Mouse (Mus musculus) spleen, embryonic (tissue): ENCODE results near the gene Usp45.

ENCODE experiments used
- CTCF ChIA-PET: fragments of 350-600 bp; sonication (Branson Sonifier 250); formaldehyde crosslinking; loops from one replicate; lab custom pipeline; 2022; lab: Charles Lee

Usp45 gene

DNA sequence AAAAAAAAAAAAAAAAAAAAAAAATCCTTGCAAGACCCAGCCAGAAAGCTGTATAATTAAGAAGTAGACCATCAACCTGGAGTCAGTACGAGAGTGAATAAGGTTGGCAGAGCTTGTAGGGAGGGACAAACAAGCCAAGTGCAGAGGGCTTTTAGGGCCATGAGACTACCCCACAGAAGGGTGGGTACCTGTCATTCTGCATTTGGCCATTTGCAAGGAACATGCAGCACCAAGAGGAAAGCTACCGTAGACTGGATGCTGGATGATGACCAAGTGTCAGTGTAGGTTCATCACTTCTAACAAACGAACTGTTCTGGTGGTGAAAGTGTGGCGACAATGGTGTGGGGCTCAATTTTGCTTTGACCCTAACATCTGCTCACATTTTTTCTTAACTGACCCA, 22.9 kb downstream of the Usp45 start:
- CTCF ChIA-PET, result no interaction called here

DNA sequence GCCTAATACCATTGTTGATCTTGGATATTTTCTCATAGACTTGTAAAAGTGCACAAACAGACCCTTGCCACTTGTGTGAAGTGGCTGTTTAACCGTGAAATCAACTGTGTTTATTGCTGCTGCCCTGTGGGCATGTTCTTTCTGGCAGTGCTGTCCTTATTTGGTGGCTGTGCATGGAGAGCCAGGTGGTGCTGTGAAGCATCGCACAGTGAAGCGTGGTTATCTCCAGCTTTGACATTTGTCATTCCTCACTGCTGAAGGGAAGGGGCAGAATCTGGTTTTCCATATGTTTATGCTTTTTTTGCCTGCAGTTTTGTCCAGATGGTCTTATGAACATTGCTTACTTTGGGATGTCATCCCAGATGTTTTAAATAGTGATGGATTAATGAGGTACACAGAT, 26.7 kb downstream of the Usp45 start:
- CTCF ChIA-PET, result no interaction called here

DNA sequence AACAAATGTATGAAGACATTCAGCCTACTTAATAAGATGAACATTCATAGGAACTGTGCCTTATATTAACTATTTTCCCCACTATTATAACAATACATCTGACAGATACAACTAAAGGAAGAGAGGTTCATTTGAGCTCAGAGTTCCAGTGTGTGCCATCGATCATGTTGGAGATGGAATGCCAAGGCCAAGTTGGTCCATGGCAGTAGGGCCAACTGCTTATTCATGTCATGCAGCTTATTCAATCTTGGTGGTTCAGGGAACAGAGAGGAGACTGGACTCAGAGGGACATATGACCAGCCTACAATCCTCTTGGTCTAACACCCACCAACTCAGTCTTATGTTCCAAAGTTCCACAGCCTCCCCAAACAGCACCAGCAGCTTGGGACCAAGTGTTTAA, 34.1 kb downstream of the Usp45 start:
- CTCF ChIA-PET, result no interaction called here

DNA sequence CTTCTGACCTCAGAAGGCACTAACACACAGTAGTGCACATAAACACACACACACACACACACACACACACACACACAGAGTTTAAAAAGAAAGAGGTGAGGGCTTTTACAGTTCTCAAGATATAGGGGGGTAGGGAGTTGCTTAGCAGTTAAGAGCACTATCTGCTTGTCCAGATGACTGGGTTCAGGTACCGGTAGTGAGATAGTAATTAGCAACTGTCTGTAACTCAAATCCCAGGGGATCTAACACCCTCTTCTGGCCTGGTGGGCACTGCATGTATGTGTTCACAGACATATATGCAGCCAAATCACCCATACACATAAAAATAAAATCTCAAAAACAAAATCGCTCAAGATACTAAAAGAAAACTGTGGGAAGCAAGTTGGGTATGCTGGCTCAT, 34.7 kb downstream of the Usp45 start:
- CTCF ChIA-PET, result no interaction called here

DNA sequence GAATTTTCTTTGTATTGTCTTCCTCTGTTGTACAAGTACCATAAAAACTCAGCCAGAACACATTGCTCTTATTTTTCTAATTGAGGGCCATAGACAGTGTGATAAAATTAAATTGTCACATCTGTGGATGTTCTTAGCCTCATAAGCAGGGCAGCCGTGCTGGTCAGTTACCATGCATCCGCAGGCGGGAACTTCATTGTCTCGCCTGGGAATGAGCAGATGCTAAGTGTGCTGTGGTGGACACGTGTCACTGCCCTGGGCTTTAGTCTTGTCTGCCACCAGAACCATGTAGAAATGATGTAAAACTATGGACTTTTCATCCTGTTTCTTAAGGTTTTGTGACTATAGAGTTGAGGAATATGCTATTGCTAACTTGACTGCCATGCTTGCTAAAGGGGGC, 40.2 kb downstream of the Usp45 start:
- CTCF ChIA-PET, result no interaction called here

DNA sequence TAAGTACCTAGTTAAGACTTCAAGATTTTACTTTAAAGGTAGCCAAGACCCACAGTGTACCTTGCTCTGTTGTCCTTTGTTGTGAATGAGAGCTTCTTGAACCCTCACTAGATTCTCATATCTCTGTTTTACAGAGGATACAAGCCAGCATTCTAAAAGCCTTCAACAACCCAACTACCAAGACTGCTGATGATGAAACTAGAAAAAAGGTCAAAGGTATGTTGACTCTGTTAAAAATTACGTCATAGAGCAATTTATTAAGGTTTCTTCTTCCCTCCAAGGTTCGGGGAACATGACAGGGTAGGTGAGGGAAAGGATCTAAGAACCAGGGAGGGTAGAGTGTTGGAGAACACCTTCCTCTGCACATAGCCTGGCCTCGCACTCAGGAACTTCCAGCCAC, 43.7 kb downstream of the Usp45 start:
- CTCF ChIA-PET, result no interaction called here

DNA sequence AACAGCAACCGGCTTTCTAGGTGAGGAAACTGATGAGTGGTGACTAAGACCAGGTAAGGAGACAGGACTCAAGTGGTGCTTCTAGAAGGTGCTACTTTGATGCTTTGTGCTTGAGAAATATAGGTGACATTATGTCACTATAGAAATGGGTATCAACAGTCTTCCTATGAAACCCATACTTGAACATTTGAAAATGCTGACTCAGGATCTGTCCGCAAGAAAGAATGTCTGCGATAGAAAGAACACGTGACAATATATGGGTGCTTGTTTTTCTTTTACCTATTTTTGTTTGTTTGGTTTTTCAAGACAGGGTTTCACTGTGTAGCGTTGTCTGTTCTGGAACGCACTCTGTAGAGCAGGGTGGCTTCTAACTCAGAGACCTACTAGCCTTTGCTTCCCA, 45.7 kb downstream of the Usp45 start:
- CTCF ChIA-PET, result no interaction called here

DNA sequence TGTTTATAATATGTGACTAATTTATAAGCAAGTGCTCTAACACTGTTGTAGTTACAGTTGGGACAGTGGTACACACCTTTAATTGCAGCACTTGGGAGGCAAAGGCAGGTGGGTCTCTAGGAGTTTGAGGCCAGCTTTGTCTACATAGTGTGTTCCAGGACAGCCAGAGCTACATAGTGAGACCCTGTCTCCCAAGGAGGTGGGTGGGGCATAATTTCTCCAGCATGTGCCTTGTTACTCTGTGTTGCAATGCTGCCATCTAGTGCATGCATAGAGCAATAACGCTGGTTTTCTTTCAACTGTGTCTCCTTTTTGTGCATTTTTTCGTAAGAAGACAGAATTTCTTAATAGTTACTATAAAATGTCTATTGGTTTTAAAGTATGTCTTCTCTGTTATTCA, 47.1 kb downstream of the Usp45 start:
- CTCF ChIA-PET, result interaction anchor here (0.6 kb wide), 2 partner anchors 67 to 92 kb away, joined by 3 to 4 read pairs; no protein-coding TSS in a partner anchor

DNA sequence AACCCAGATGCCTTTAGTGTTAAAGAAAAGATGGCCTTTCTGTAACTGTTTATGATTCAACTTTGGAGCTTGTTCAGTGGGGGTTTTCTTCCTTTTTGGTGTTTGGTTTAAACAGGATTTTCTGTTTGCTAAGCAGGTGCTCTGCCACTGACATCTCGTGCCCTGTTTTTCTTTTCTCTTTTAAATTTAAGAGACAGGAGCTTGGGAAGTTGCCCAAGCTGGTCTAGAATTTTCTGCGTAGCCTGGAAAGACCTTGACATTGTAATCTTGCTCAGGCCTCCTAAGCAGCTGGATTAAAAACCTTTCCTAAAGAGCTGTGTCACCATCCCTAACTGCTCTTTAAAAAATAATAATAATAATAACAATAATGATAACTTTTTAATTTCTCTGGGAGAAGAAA, 59.7 kb downstream of the Usp45 start:
- CTCF ChIA-PET, result no interaction called here

DNA sequence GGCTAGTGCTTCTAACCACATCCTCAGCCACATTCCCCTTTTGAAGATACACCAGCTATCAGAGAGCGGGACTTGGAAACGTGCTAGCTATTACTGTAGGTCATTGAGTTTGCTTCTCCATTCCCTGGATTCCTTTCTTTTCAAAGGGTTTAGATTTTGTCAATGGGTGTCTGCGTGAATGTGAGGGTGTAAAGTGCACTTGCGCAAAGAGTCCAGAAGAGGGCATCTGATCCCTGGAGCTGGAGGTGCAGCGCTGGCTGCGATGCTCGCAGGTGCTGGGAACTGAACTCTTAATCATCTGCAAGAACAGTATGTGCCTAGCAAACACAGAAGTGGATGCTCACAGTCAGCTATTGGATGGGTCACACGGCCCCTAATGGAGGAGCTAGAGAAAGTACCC, 65.9 kb downstream of the Usp45 start:
- CTCF ChIA-PET, result no interaction called here

DNA sequence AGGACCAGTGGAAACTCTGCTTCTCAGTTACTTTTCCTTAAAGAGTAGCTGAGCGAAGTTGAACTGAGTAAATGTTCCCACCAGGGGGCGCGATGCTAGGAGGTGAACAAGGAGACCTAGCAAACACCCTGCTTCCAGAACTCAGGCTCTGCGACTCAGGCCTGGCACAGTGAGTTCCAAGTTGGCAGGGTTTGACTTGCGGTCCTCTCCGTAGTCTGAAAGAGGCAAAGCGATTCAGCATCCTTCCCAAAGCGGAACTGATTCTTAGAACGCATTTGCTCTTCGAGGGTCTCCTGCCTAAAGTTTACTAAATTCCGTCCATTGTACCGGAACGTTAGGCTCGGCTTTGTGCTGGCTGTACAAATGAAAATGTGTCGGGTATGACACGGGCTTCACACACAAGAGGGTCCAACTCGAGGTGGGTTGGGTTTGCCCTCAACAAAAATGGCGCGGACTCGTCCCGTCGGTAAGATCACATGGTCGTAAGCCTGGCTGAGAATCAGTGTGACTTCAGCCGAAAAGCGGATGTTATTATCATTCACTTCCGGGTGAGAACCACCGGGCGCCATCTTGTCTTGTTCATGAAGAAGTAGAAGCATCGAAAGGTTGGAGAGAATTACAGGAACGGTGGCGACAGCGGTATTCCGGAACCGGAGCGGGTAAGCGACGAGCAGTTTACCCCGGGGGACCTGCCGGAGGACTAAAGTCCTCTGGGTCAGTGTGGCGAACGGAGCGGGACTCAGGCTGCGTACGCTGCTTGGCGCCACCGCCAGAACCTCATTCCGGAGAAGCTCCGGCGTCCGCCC, 80.7 kb downstream of the Usp45 start, which contains the start of gene Pnisr:
Gene Pnisr, plus strand, starts transcription at position 103 of the 806 bp plus-strand sequence.
- CTCF ChIA-PET, result no interaction called here

DNA sequence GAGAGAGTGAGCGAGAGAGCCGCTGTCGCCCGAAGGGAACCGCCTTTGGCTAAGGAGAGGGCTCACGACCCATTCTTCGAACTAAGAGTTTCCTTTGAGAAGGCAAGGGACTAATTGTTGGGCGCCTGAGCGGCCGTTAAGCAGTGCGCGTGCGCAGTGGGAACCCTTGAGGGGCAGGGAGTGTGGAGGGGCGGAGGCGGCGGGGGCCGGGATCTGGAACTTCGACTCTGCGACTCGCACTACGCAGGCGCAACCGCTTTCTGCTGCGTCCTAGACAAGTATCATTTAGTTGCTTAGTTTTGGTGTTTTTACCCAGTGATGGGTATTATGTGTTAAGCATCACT, 81.3 kb downstream of the Usp45 start:
- CTCF ChIA-PET, result no interaction called here

DNA sequence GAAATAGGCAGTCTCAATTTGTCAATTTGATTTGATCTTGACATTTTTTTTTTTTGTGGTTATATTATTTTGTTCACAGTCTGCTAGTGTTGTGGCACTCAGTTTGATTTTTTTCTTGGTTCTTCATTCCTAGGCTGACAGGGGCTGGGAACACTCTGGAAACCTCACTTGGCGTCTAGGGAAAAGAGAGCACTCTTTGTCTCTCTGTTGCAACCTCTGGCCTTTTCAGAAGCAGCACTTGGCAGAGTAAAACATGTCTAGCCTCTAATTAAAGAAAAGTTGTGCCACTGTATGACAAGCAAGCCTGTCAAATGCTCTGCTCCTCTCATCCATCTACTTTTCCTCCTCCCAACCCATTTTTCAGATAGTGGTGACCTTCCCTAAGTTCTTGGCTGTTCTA, 90.5 kb downstream of the Usp45 start:
- CTCF ChIA-PET, result no interaction called here

DNA sequence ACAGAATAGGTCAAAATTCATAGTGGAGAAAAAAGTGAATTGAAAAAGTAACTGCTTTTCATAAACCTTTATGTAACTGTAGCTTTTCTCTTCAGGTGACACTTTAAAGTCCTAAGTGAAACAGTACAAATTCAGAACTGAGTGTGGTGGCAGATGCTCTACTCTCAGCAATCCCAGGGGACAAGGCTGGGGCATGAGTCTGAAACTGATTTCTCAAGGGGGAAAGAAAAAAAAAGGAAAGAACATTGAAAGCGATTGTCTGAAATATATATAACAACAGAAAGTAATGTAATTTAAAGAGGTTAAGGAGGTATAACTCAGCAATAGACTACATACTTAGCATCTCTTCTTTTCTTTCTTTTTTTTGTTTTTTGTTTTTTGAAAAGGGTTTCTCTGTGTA, 98.3 kb downstream of the Usp45 start:
- CTCF ChIA-PET, result no interaction called here

DNA sequence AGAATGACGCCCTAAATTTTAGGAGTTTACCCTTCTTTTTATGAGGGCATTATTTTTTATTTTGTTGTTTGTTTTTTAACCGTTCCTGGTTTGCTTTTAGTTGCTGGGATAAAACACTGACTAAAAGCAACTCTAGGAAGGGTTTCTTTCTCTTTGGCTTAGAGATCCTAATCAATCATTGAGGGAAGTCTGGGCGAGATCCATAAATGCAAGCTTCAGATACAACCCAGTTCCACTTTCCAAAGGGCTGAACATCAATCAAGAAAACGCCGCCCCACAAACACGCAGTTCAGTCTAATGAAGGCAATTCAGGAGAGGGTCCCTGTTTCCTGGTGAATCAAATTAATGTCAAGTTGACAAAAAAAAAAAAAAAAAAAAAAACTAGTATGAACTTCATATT, 111.8 kb downstream of the Usp45 start:
- CTCF ChIA-PET, result interaction anchor here (0.7 kb wide), 1 partner anchor 139 kb away, joined by 5 read pairs; no protein-coding TSS in a partner anchor

DNA sequence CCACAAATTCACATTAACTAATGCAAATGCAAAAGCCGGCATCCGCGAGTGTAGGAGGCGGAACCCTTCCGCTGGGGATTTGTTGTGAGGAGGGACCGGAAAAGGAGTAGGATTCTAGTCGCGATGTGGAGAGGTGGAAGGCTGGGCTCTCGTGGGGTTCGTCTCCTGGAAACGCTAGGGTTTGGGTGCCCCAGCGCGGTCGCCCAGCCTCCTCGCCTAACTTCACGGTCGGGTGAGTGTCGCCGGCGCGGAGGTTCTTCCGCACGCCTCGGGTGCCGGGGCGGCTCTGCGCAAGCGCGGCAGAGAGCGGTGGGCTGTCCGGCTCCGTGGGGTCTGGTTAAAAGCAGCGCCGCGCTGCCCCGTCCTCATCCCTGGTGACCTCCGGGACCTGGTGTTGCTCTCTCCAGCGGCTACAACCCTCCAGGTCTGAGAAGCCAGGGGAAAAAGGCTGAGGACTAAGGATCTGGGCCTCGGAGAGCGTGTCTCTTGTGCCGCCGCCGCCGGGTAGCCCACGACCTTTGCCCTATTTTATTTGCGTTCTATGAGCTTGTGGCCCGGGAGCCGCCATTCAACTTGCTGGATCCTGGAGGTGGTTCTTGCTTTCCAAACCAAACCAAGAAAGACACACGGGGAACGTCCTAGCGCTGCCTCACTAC, 112.7 kb downstream of the Usp45 start, which contains the start of gene Coq3:
Gene Coq3, plus strand, starts transcription at position 109 of the 656 bp plus-strand sequence.
- CTCF ChIA-PET, result no interaction called here

DNA sequence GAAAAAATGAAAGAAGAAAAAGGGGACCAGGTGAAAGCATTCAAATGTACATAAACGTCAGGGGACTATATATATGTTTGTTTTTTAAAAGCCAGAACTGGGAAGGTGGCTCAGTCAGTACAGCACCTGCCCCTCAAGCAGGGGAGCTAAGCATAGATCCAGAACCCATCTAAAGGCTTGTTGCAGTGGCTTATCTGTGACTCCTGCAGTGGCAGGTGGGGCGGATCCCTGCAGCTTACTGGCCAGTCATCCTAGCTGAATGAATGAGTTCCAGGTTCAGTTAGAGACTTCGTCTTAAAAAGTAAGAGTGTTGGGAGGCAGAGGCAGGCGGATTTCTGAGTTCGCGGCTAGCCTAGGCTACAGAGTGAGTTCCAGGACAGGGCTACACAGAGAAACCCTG, 115.8 kb downstream of the Usp45 start:
- CTCF ChIA-PET, result no interaction called here

DNA sequence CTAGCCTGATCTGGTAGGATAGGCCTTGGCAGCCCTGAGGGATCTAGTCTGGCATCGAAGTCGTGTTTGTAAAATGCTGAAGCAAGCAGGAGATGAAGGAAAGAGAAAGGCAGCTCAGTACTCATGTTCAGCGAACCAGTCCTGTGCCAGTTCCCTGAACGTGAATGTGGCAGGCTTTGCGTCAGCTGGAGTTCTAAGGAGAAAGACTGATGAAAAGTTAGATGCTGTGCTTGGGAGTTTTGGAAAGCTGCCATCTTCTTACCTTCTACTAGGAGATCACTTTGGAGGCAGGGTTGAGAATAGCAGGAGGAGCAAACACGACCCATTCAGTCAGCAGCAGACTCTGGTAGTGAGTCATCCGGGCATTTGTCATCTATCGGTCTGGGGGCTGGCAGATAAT, 118.9 kb downstream of the Usp45 start:
- CTCF ChIA-PET, result no interaction called here
